ENCODE assay signal across 20 mouse cellular contexts in genomic region chr16:45625342-45625741, GRCm38 (mm10). TPM values are rescaled to one million over a fixed set of nuclear protein-coding genes. Genes with fewer than 3 reads are reported as not detected.
"Had no signal": no experiment of that assay in that cellular context is flagged by ENCODE, and none has a peak within 500 bp of the region (broad histone marks: within the 10 kb centered on the region; RNA-seq: fewer than 3 reads in every experiment).

No protein-coding gene starts in this region.

- DNase-seq: kidney, adult 2 months; layer of hippocampus, adult 9-11 months; liver, embryonic 13.5 days; lung, embryonic 14.5 days; retina, postnatal 1 day; right cerebral cortex, postnatal 25 days; spleen, adult 18-20 months; thymus, postnatal 25 days had no signal

- ATAC-seq: intestine, postnatal 0 days; lung, postnatal 0 days; midbrain, embryonic 15.5 days had no signal

RNA-seq across cellular contexts. Expression of gene Gcsam, which starts 15.2 kb away (rescaled TPM):
- total RNA-seq: layer of hippocampus, adult 2 months; layer of hippocampus, postnatal 25 days; left cerebral cortex, adult 2 months; left cerebral cortex, postnatal 10 days; left cerebral cortex, postnatal 36 days had no signal
- polyA plus RNA-seq: midbrain, embryonic 15.5 days had no signal

RNA-seq across cellular contexts. Expression of gene BC016579, which starts 28.5 kb away (rescaled TPM):
- total RNA-seq: neutrophil, adult 5-6 weeks had no signal
- polyA plus RNA-seq: liver, adult 2 months; macrophage; midbrain, embryonic 15.5 days; neural tube, embryonic 13.5 days had no signal
